Mouse (Mus musculus): ENCODE data around the gene Vars. TPM values are rescaled to one million over a fixed set of nuclear protein-coding genes. Genes with fewer than 3 reads are reported as not detected.

The Vars gene
- total and polyA plus RNA-seq, 3 experiments: 90.3 to 280 (median 277) TPM

GRCm38 (mm10) chr17:35050126-35050750, 49.5 kb downstream of the Vars start:
- Histone ChIP-seq H3K79me2 (replicated peaks; ENCODE audit: control insufficient read depth, extremely low read depth, insufficient read depth, poor library complexity, severe bottlenecking) (peaks cover 27% of the 10 kb centered on the region), H3K9ac (ENCODE audit: insufficient read depth, low read depth) (peak overlapping the region; percentile 96), H3K4me1 (ENCODE audit: control insufficient read depth in 1 of 2, insufficient read depth in 2 of 2) (peaks cover 6 to 34% of the 10 kb centered on the region in 2 experiments), H3K4me3 (replicated peaks in 1 of 3; ENCODE audit: low read depth in 2 of 3, low read length in 2 of 3, poor library complexity in 1 of 3) (peak overlapping the region; percentile 79 to 94 (median 86)), H3K4me2 (ENCODE audit: insufficient read depth, low read depth, poor library complexity, severe bottlenecking) (peak overlapping the region; percentile 59), H3K36me3 (replicated peaks in 1 of 2; ENCODE audit: control insufficient read depth in 1 of 2, insufficient read depth in 1 of 2, low read length in 1 of 2) (peaks cover 24 to 29% of the 10 kb centered on the region in 2 experiments), H3K27ac (ENCODE audit: insufficient read depth, low read depth) (peak overlapping the region; percentile 96), H3K27me3 (replicated peaks) (no peaks in the 10 kb centered on the region), H3K9me3 (replicated peaks; ENCODE audit: low read length) (peaks cover 7% of the 10 kb centered on the region)
- dilution Hi-C loops (cut with MboI; ENCODE audit: extremely low pct_ligation_motif_present, extremely low pct_unique_long_range_greater_than_20kb, low sequenced_read_pairs) (no loop called here), in situ Hi-C loops (cut with MboI; ENCODE audit: low pct_ligation_motif_present, low pct_unique_long_range_greater_than_20kb, low sequenced_read_pairs) (no loop called here)
- peak; percentile 54; the same call in 1 of the 2 replicates for TF ChIP-seq IRF4 (IDR thresholded peaks at IDR 0.05; ENCODE audit: low read depth, low read length)
- 0 out of 2 replicates have a peak, but pooled peaks have one; percentile 43 for TF ChIP-seq MAZ (IDR thresholded peaks at IDR 0.05; ENCODE audit: low read depth, low read length)
- TF ChIP-seq ZNF384 (IDR thresholded peaks at IDR 0.05; ENCODE audit: low read depth, low read length): no peak
- TF ChIP-seq JUN (IDR thresholded peaks at IDR 0.05; ENCODE audit: insufficient read depth, low read depth, low read length): no peak
- TF ChIP-seq ZC3H11A (IDR thresholded peaks at IDR 0.05; ENCODE audit: low read depth, low read length): no peak
- TF ChIP-seq NRF1 (IDR thresholded peaks at IDR 0.05; ENCODE audit: low read depth, low read length): no peak
- TF ChIP-seq JUND (conservative IDR thresholded peaks at IDR 0.05; ENCODE audit: low read depth, low read length): no peak
- no peak for TF ChIP-seq GABPA (IDR thresholded peaks at IDR 0.05; ENCODE audit: insufficient replicate concordance, low read depth, low read length)
- peak; percentile 86 for TF ChIP-seq ELF1 (IDR thresholded peaks at IDR 0.05; ENCODE audit: low read depth, low read length)
- TF ChIP-seq MYC (IDR thresholded peaks at IDR 0.05; ENCODE audit: low read depth, low read length): 0 out of 2 replicates have a peak, but pooled peaks have one; percentile 8
- no peak for TF ChIP-seq EP300 (IDR thresholded peaks at IDR 0.05; ENCODE audit: low read length)
- peak; percentile 57 for TF ChIP-seq POLR2A (IDR thresholded peaks at IDR 0.05; ENCODE audit: low read depth, low read length)
- TF ChIP-seq RAD21 (IDR thresholded peaks at IDR 0.05; ENCODE audit: low read depth, low read length): no peak
- no peak for TF ChIP-seq E2F4 (IDR thresholded peaks at IDR 0.05; ENCODE audit: insufficient replicate concordance, low read depth, low read length)
- 0 out of 2 replicates have a peak, but pooled peaks have one; percentile 21 for TF ChIP-seq CHD1 (IDR thresholded peaks at IDR 0.05; ENCODE audit: low read depth, low read length)
- TF ChIP-seq KAT2A (IDR thresholded peaks at IDR 0.05; ENCODE audit: insufficient replicate concordance, low read length): no peak
- no peak for TF ChIP-seq CTCF (conservative IDR thresholded peaks at IDR 0.05 in 1 of 2, IDR thresholded peaks at IDR 0.05 in 1 of 2; ENCODE audit: low read depth in 2 of 2, low read length in 2 of 2)
- TF ChIP-seq CHD2 (IDR thresholded peaks at IDR 0.05; ENCODE audit: low read length): no peak; the same call in 1 of the 2 replicates
- TF ChIP-seq MAFK (IDR thresholded peaks at IDR 0.05; ENCODE audit: insufficient replicate concordance, low read length): no peak
- peak; percentile 76 for TF ChIP-seq SIN3A (IDR thresholded peaks at IDR 0.05; ENCODE audit: low read length)
- no peak for TF ChIP-seq ZKSCAN1 (IDR thresholded peaks at IDR 0.05; ENCODE audit: borderline replicate concordance, low read depth, low read length)
- peak; percentile 65 for TF ChIP-seq MXI1 (IDR thresholded peaks at IDR 0.05; ENCODE audit: low read depth, low read length)
- peak; percentile 25; the same call in 1 of the 2 replicates for TF ChIP-seq ETS1 (conservative IDR thresholded peaks at IDR 0.05; ENCODE audit: low read depth, low read length)
- no peak for TF ChIP-seq USF1 (IDR thresholded peaks at IDR 0.05; ENCODE audit: low read depth, low read length)
- 0 out of 2 replicates have a peak, but pooled peaks have one; percentile 40 for TF ChIP-seq TBP (conservative IDR thresholded peaks at IDR 0.05; ENCODE audit: low read depth, low read length)
- peak; percentile 73; the same call in 1 of the 2 replicates for TF ChIP-seq NELFE (IDR thresholded peaks at IDR 0.05; ENCODE audit: low read depth, low read length)
- TF ChIP-seq POLR2AphosphoS2 (IDR thresholded peaks at IDR 0.05; ENCODE audit: low read depth, low read length): no peak
- TF ChIP-seq TCF12 (IDR thresholded peaks at IDR 0.05; ENCODE audit: low read depth, low read length): peak; percentile 50; the same call in 1 of the 2 replicates
- peak; percentile 31; the same call in 1 of the 2 replicates for TF ChIP-seq MEF2A (IDR thresholded peaks at IDR 0.05; ENCODE audit: borderline replicate concordance, low read depth, low read length)
- TF ChIP-seq UBTF (IDR thresholded peaks at IDR 0.05; ENCODE audit: low read depth, low read length): peak; percentile 58; the same call in 1 of the 2 replicates
- TF ChIP-seq USF2 (conservative IDR thresholded peaks at IDR 0.05; ENCODE audit: low read depth, low read length): no peak
- peak; percentile 31; the same call in 1 of the 2 replicates for TF ChIP-seq HCFC1 (IDR thresholded peaks at IDR 0.05; ENCODE audit: low read depth, low read length)
- no peak for TF ChIP-seq PAX5 (IDR thresholded peaks at IDR 0.05; ENCODE audit: low read length)
- TF ChIP-seq SMC3 (IDR thresholded peaks at IDR 0.05; ENCODE audit: low read depth, low read length): no peak
- TF ChIP-seq BHLHE40 (IDR thresholded peaks at IDR 0.05; ENCODE audit: low read depth, low read length): peak; percentile 33; the same call in 1 of the 2 replicates
- TF ChIP-seq MAX (IDR thresholded peaks at IDR 0.05; ENCODE audit: low read length): no peak
- no peak for TF ChIP-seq RCOR1 (conservative IDR thresholded peaks at IDR 0.05; ENCODE audit: low read depth, low read length)
- peak; percentile 67; the same call in 1 of the 2 replicates for TF ChIP-seq ZMIZ1 (IDR thresholded peaks at IDR 0.05; ENCODE audit: low read depth, low read length)
- DNase-seq (ENCODE audit: extremely low read depth): peak; percentile 71
